Mouse (Mus musculus) midbrain, embryonic 10.5 days (tissue): ENCODE measurements around the gene Eci3. TPM values are rescaled to one million over a fixed set of nuclear protein-coding genes. Genes with fewer than 3 reads are reported as not detected.

Experiments used
- polyA plus RNA-seq: library from polyadenylated mRNA; unstranded; fragments of >200 nt; fragmentation: Nextera tagmentation; extraction: Ambion mirVana; gene quantifications from 2 replicates; pipeline ENCODE4 v1.2.1, GENCODE M21; 2016

The Eci3 gene
- polyA plus RNA-seq, 1 experiment from 2014 or later, result 0.32 TPM

Other genes starting within 250 kb of the Eci3 start
- gene Fam50b, start 229.0 kb downstream of the Eci3 start, polyA plus RNA-seq, result not detected in 2 replicates
- 77.1 and 77.2 TPM in 2 replicates for gene Prpf4b, start 88.5 kb downstream of the Eci3 start, polyA plus RNA-seq
- 0.62 and 0.95 TPM in 2 replicates for gene Fam217a, start 39.5 kb downstream of the Eci3 start, polyA plus RNA-seq
- gene 4933417A18Rik, start 39.4 kb downstream of the Eci3 start, polyA plus RNA-seq, result not detected in 2 replicates
- gene Eci2, start 63.3 kb upstream of the Eci3 start, polyA plus RNA-seq, result 91.8 and 116 TPM in 2 replicates